Mouse (Mus musculus) liver, adult (tissue): Measurements from ENCODE around the gene Bgn.

Experiments used
- GATA4 ChIP-seq: IDR thresholded peaks from 2 replicates; pipeline ENCODE4 v1.6.1; 2014; ENCODE audit warnings: mild to moderate bottlenecking, low read length; ENCODE audit not compliant: insufficient replicate concordance

The Bgn gene

GRCm38 (mm10) chrX:73479656-73480055 lies 3.7 kb upstream of the Bgn start:
- no peak for TF ChIP-seq GATA4

- TF ChIP-seq GATA4 = no peak; the same call in 1 of the 2 replicates
These were observed 3.1 kb upstream of the Bgn start for GRCm38 (mm10) chrX:73480334-73480733.

GRCm38 (mm10) chrX:73482643-73483483 lies 539 bp upstream of the Bgn start:
- TF ChIP-seq GATA4 = peak; percentile 59; the same call in 1 of the 2 replicates

GRCm38 (mm10) chrX:73484076-73484475 lies 674 bp downstream of the Bgn start:
- TF ChIP-seq GATA4 = no peak

GRCm38 (mm10) chrX:73484870-73485269 lies 1.5 kb downstream of the Bgn start:
- no peak for TF ChIP-seq GATA4

GRCm38 (mm10) chrX:73486920-73487319 lies 3.5 kb downstream of the Bgn start:
- TF ChIP-seq GATA4 = no peak

GRCm38 (mm10) chrX:73490186-73490585 lies 6.8 kb downstream of the Bgn start:
- TF ChIP-seq GATA4 = no peak

GRCm38 (mm10) chrX:73490804-73491203 lies 7.4 kb downstream of the Bgn start:
- no peak for TF ChIP-seq GATA4

GRCm38 (mm10) chrX:73496746-73497145 lies 13.3 kb downstream of the Bgn start:
- no peak for TF ChIP-seq GATA4

- TF ChIP-seq GATA4 = no peak
These were observed 21.8 kb downstream of the Bgn start for GRCm38 (mm10) chrX:73505130-73505735.

GRCm38 (mm10) chrX:73506577-73506976 lies 23.2 kb downstream of the Bgn start:
- TF ChIP-seq GATA4 = no peak

GRCm38 (mm10) chrX:73509209-73509608 lies 25.8 kb downstream of the Bgn start:
- no peak for TF ChIP-seq GATA4

GRCm38 (mm10) chrX:73512904-73513303 lies 29.5 kb downstream of the Bgn start:
- TF ChIP-seq GATA4 = no peak

- no peak for TF ChIP-seq GATA4
These were observed 33.2 kb downstream of the Bgn start for GRCm38 (mm10) chrX:73516556-73516955.

- TF ChIP-seq GATA4 = no peak
These were observed 33.7 kb downstream of the Bgn start for GRCm38 (mm10) chrX:73517060-73517600.

- TF ChIP-seq GATA4 = no peak
These were observed 37.3 kb downstream of the Bgn start for GRCm38 (mm10) chrX:73520692-73521091.

- TF ChIP-seq GATA4 = no peak
These were observed 41.2 kb downstream of the Bgn start for GRCm38 (mm10) chrX:73524318-73525222.
